Mouse (Mus musculus) limb, embryonic 10.5 days (tissue): ENCODE measurements around the gene Dnmt3l. TPM values are rescaled to one million over a fixed set of nuclear protein-coding genes. Genes with fewer than 3 reads are reported as not detected.
"Not testable (repeated sequence)": the region's sequence is repeated elsewhere in the genome, so short reads cannot be mapped to it uniquely, and the experiment has no call there.

ENCODE experiments used
- DNase-seq: peaks from one replicate; pipeline ENCODE4 v3.0.0-alpha.2; 2017; ENCODE audit warnings: low spot score
- H3K27ac ChIP-seq: fragments of 300-500 bp; sonication (generic); 2 replicates; pipeline ENCODE4 v1.5.1; 2016; ENCODE audit warnings: mild to moderate bottlenecking
- H3K27me3 ChIP-seq: fragments of 300-500 bp; sonication (generic); 2 replicates; pipeline ENCODE4 v1.6.1; 2016; ENCODE audit warnings: low read depth, mild to moderate bottlenecking; ENCODE audit not compliant: poor library complexity, severe bottlenecking
- H3K36me3 ChIP-seq: fragments of 300-500 bp; sonication (generic); 2 replicates; pipeline ENCODE4 v1.6.1; 2016; ENCODE audit warnings: mild to moderate bottlenecking, moderate library complexity
- H3K4me1 ChIP-seq: fragments of 300-500 bp; sonication (generic); 2 replicates; pipeline ENCODE4 v1.6.1; 2016
- H3K4me3 ChIP-seq: fragments of 300-500 bp; sonication (generic); 2 replicates; pipeline ENCODE4 v1.5.1; 2016; ENCODE audit warnings: mild to moderate bottlenecking, moderate library complexity
- H3K9me3 ChIP-seq: fragments of 300-500 bp; sonication (generic); replicated peaks from 2 replicates; pipeline ENCODE4 v1.6.1; 2016; ENCODE audit warnings: mild to moderate bottlenecking
- WGBS: fragments of 180-500 bp; shearing (Covaris S2); methylation state at CpG from one replicate; pipeline ENCODE4 v1.1.7; 2016; 5-methylcytosine and 5-hydroxymethylcytosine counted together
- polyA plus RNA-seq: library from polyadenylated mRNA; unstranded; fragments of >200 nt; fragmentation: Nextera tagmentation; extraction: Ambion mirVana; gene quantifications from 2 replicates; pipeline ENCODE4 v1.2.1, GENCODE M21; 2016

Dnmt3l gene
- polyA plus RNA-seq, 1 experiment from 2014 or later: not detected

- Histone ChIP-seq H3K4me1 (peaks cover 21% of the 10 kb centered on the region), H3K4me3 (no peak overlapping the region), H3K9me3 (no peaks in the 10 kb centered on the region), H3K27ac (no peak overlapping the region), H3K27me3 (no peaks in the 10 kb centered on the region), H3K36me3 (no peaks in the 10 kb centered on the region)
- WGBS: 92% methylated on average over 18 of the region's 18 CpGs
- DNase-seq: no peak
Measured at GRCm38 (mm10) chr10:78012661-78013495, 28.9 kb upstream of the Dnmt3l start.

DNA sequence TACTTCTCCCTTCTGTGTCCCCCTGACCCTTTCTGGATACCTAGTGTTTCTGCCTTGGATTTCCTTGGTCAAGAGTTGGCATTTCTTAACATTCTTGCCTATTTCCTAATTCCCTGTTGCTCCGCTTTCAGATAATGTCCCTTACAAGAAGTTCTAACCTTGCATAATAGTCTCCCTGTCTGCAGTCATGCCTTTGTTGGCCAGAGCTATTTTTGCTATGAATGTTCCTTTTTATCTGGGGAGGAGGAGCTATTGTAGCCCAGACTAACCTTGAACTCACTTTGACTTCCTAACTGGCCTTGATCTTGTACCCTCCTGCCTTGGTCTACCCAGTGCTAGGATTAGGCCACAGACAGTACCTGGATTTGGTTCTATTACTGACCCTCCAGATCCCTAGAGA lies 26.3 kb upstream of the Dnmt3l start:
- Histone ChIP-seq H3K27ac (no peak overlapping the region), H3K4me1 (peaks cover 8% of the 10 kb centered on the region), H3K36me3 (no peaks in the 10 kb centered on the region), H3K9me3 (no peaks in the 10 kb centered on the region), H3K4me3 (no peak overlapping the region), H3K27me3 (no peaks in the 10 kb centered on the region)
- WGBS: 93% methylated on average over 1 of the region's 1 CpGs
- DNase-seq: no peak

DNA sequence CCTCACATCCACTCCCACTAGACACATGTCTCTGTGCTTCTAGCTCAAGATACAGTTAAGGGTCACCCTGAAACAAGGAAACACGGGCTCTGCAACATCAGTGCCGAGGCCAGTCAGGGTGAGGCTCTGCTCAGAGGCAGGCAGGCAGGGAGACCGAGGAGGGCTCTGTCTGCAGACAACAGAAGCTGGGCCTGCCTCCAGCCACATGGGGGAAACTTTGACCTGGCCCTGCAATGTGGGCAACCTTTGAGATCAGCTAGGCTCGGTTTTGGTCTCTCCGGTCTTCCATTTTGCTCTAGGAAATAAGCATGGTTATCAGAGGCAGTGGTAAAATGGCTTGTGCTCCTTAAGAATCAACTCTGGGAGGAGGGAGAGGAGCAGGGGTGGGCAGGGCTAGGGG lies 25.4 kb upstream of the Dnmt3l start:
- no peaks in the 10 kb centered on the region for H3K27me3 ChIP-seq
- DNase-seq: no peak
- no peaks in the 10 kb centered on the region for H3K36me3 ChIP-seq
- no peaks in the 10 kb centered on the region for H3K9me3 ChIP-seq
- WGBS: 61% methylated on average over 5 of the region's 5 CpGs
- no peak overlapping the region for H3K27ac ChIP-seq
- peaks cover 6% of the 10 kb centered on the region for H3K4me1 ChIP-seq
- no peak overlapping the region for H3K4me3 ChIP-seq

DNA sequence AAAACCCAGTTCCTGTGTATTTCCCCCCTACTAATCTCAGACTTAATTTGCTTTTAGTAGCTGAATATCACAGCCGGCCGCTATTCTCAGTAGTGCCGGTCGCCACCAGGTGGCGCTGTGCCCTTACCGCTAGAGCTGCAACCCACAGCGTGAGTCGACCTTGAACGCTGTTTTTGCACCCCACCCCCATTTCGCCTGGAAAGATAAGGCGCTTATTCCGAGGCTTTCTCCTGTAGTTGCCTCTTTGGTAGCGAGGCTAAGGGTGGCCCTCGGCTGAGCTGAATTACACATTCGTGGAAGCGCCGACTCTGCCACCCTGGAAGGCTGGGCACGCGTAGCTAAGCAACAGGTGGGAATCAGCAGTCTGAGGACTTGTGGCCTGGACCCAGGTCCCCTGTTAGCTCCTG lies 22.9 kb upstream of the Dnmt3l start:
- peak overlapping the region; percentile 42 for H3K4me3 ChIP-seq
- peak overlapping the region; percentile 53; the same call in 1 of the 2 replicates for H3K27ac ChIP-seq

GRCm38 (mm10) chr10:78019291-78019690 lies 22.5 kb upstream of the Dnmt3l start:
- 89% methylated on average over 4 of the region's 4 CpGs for WGBS
- no peak overlapping the region for H3K4me3 ChIP-seq
- DNase-seq: no peak
- H3K36me3 ChIP-seq: no peaks in the 10 kb centered on the region
- H3K9me3 ChIP-seq: no peaks in the 10 kb centered on the region
- H3K27ac ChIP-seq: no peak overlapping the region
- no peaks in the 10 kb centered on the region for H3K27me3 ChIP-seq
- peaks cover 6% of the 10 kb centered on the region for H3K4me1 ChIP-seq

More for the DNA sequence above, 22.9 kb upstream of the Dnmt3l start:
- Histone ChIP-seq H3K9me3 (no peaks in the 10 kb centered on the region), H3K27me3 (no peaks in the 10 kb centered on the region), H3K36me3 (no peaks in the 10 kb centered on the region), H3K4me1 (peaks cover 6% of the 10 kb centered on the region)
- 24% methylated on average over 19 of the region's 19 CpGs for WGBS
- peak; percentile 89 for DNase-seq

- not testable (repeated sequence) for H3K27me3 ChIP-seq, H3K4me1 ChIP-seq, H3K36me3 ChIP-seq, H3K27ac ChIP-seq, H3K9me3 ChIP-seq, DNase-seq, H3K4me3 ChIP-seq
- WGBS: 99% methylated on average over 7 of the region's 11 CpGs
Measured at GRCm38 (mm10) chr10:78019984-78020383, 21.8 kb upstream of the Dnmt3l start.

- not testable (repeated sequence) for DNase-seq, H3K27ac ChIP-seq
- WGBS: 80% methylated on average over 6 of the region's 8 CpGs
Measured at GRCm38 (mm10) chr10:78025453-78025852, 16.3 kb upstream of the Dnmt3l start.

GRCm38 (mm10) chr10:78028129-78028528 lies 13.6 kb upstream of the Dnmt3l start:
- no peaks in the 10 kb centered on the region for H3K27me3 ChIP-seq
- H3K36me3 ChIP-seq: no peaks in the 10 kb centered on the region
- no peaks in the 10 kb centered on the region for H3K4me1 ChIP-seq
- 6% methylated on average over 5 of the region's 5 CpGs for WGBS
- no peaks in the 10 kb centered on the region for H3K9me3 ChIP-seq
- DNase-seq: peak; percentile 79
- H3K27ac ChIP-seq: no peak overlapping the region
- H3K4me3 ChIP-seq: no peak overlapping the region

More at GRCm38 (mm10) chr10:78025453-78025852, 16.3 kb upstream of the Dnmt3l start:
- not testable (repeated sequence) for H3K4me1 ChIP-seq, H3K27me3 ChIP-seq, H3K9me3 ChIP-seq, H3K36me3 ChIP-seq, H3K4me3 ChIP-seq

- no peak for DNase-seq
- Histone ChIP-seq H3K9me3 (no peaks in the 10 kb centered on the region), H3K36me3 (no peaks in the 10 kb centered on the region), H3K27me3 (no peaks in the 10 kb centered on the region), H3K4me3 (no peak overlapping the region), H3K4me1 (no peaks in the 10 kb centered on the region), H3K27ac (no peak overlapping the region)
- 84% methylated on average over 1 of the region's 1 CpGs for WGBS
Measured at GRCm38 (mm10) chr10:78029080-78029479, 12.7 kb upstream of the Dnmt3l start.

DNA sequence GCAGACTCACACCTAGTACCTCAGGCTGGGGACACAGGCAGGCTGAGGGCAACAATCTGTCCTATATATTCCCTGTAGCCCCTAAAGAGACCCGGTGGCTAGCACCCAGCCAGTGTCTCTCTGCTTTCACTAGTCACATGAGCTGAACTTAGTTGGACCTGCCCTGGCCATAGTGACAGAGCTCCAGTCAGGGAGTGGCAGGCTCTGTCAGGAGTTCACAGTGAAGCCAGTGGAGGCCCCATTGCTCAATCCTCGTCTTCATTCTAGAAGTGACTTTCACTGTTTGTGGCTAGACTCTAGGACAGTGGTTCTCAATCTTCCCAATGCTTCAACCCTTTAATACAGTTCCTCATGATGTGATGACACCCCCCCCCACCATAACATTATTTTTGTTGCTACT lies 9.8 kb upstream of the Dnmt3l start:
- H3K27ac ChIP-seq: no peak overlapping the region
- no peaks in the 10 kb centered on the region; the same call in 1 of the 2 replicates for H3K27me3 ChIP-seq
- H3K36me3 ChIP-seq: no peaks in the 10 kb centered on the region
- no peak overlapping the region for H3K4me3 ChIP-seq
- no peak for DNase-seq
- 84% methylated on average over 2 of the region's 2 CpGs for WGBS
- H3K9me3 ChIP-seq: no peaks in the 10 kb centered on the region
- no peaks in the 10 kb centered on the region for H3K4me1 ChIP-seq

GRCm38 (mm10) chr10:78037139-78037538 lies 4.6 kb upstream of the Dnmt3l start:
- WGBS: 80% methylated on average over 4 of the region's 4 CpGs
- Histone ChIP-seq H3K27me3 (no peaks in the 10 kb centered on the region; the same call in 1 of the 2 replicates), H3K9me3 (no peaks in the 10 kb centered on the region), H3K36me3 (no peaks in the 10 kb centered on the region), H3K4me1 (peaks cover 7% of the 10 kb centered on the region), H3K4me3 (no peak overlapping the region), H3K27ac (no peak overlapping the region)
- no peak for DNase-seq

DNA sequence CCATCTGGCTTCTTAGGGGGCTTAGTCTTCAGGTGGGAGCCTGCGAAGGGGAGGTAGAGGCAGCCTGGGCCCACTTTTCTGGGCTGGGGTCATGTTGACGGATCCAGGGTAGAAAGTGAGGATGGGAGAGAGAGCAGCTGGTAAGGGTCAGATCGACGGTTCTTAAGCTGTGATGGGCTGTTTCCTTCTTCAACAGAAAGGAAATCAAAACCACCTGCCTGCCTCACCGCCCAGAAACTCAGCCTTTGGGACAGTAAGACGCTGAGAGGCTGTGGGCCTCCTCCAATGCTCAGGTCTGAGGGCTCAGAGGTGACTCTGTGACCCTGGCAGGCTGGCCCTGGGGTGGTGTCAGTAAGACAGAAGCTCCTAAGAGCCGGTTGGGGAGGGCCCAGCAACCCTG lies 349 bp downstream of the Dnmt3l start:
- H3K27me3 ChIP-seq: peaks cover 23% of the 10 kb centered on the region
- no peaks in the 10 kb centered on the region for H3K36me3 ChIP-seq
- peak; percentile 42 for DNase-seq
- H3K4me3 ChIP-seq: no peak overlapping the region
- H3K27ac ChIP-seq: peak overlapping the region; percentile 64
- 42% methylated on average over 7 of the region's 7 CpGs for WGBS
- no peaks in the 10 kb centered on the region for H3K9me3 ChIP-seq
- H3K4me1 ChIP-seq: peaks cover 25% of the 10 kb centered on the region

DNA sequence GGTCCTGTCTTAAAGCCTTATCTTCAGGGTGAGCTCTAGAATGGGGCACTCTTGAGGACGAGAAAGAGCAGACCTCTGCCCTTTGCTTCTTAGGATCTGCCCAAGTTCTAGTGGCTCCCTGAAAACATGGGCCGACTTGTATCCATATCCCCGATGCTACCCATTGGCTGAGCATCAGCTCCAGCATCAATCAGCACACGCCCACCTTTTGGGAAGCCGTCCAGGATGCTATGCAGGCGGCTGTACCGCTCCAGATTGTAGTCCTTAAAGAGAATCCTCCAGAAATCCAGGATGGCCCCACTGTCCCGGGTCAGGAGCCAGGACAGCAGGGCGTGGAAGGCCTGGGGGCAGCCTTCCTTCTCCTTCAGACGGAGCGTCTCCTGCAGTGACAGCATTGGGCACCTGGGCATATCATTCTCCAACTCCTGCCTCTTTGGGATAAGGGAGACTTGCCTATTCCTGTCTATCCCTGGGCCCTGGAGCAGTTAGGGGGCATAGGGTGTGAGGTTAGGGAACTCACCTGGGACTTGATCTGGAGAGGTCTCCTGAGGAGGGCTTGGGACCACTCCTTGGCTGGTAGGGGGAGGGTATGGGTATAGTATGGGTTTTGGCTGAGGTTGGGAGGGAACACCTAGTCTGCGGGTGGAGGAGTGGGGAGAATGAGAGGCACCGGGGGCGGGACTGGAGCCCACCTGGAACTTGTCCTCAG lies 1.1 kb downstream of the Dnmt3l start:
- H3K9me3 ChIP-seq: no peaks in the 10 kb centered on the region
- peaks cover 25% of the 10 kb centered on the region for H3K4me1 ChIP-seq
- peaks cover 23% of the 10 kb centered on the region for H3K27me3 ChIP-seq
- no peaks in the 10 kb centered on the region for H3K36me3 ChIP-seq
- no peak for DNase-seq
- H3K27ac ChIP-seq: peak overlapping the region; percentile 64; the same call in 1 of the 2 replicates
- WGBS: 61% methylated on average over 14 of the region's 14 CpGs
- peak overlapping the region; percentile 32 for H3K4me3 ChIP-seq
